Mouse (Mus musculus): ENCODE results near the gene Bag3.

Gene Bag3

DNA sequence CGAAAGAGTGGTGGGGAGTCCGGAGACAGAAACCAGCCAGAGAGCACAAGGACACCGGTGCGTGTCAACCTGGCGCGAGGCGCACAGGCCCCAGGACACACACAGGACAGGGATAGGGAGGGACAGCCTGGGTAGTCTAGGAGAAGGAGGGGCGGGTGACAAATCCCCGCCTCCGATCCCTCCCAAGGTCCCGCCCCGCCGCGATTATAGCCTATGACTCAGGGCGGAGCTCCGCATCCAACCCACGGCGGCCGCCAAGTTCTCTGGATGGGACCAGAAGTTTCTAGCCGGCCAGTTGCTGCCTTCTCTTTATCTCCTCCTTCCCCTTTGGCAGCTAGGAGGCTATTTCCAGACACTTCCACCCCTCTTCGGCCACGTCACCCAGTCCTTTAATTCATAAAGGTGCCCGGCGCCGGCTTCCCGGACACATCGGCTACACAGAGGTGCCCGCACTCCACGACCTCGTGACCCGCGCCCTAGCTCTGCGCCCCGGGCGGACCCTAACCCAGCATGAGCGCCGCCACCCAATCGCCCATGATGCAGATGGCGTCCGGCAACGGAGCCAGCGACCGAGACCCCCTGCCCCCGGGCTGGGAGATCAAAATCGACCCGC, at the start of gene Bag3:
Gene Bag3, plus strand, starts transcription at position 268 of the 613 bp plus-strand sequence.
- peak; percentile 84 for DNase-seq (ENCODE audit: low spot score)

DNA sequence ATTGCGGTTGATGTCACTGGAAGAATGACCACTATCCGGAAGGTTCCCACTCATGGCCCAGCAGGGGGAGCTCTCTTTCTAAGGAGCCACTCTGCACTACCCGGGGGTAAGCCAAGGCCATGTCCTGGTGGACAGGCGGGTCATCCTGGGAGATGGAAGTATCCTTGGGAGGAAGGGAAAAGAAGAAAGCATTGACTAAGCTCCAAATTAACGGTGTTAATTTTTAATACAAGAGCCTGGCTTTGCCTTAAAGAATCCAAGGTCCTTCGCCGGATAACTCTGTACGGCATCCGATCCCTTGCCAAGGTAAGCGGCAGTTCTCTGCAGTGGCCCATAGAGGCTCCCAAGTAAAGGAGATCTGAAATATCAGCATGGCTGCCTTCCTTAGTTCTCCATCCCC, 49.1 kb upstream of the Bag3 start:
- DNase-seq (ENCODE audit: low spot score) = peak; percentile 84

DNA sequence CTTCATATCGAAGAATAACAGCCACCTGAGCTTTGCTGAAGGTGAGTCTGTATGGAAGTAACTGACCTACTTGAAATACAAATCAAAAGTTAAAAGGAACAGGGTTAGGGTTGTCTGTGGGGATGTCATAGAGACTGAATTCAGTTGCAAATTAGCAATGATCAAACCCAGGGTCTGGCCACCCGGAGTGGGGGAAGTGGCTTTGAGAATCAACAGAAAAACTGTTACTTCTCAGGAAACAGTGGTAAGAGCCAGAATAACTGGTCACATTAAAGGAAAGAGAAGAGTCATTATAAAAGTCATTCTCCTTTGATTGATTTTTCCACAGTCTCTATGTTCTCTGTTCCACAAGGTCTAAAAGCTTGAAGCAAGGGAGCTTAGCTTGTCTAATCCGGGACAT, 34.4 kb upstream of the Bag3 start:
- DNase-seq (ENCODE audit: low spot score) = no peak

DNA sequence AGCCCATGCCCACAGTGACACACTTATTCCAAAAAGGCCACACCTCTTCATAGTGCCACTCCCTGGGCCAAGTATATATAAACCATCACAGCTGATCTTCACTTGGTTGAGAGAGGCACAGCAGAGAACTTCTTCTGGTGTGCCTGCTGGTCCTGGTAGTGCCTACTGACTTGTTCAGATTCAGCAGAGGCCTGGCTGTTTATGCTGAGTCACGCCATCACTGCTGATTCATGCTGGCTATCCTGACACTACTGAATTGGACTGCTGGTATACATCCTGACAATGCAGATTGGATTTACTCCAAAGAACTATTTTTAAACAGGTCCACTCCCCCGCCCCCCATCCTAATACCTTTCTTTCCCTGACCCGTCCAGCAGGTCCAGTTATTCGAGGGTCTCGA, 28.9 kb upstream of the Bag3 start:
- DNase-seq (ENCODE audit: low spot score) = no peak

DNA sequence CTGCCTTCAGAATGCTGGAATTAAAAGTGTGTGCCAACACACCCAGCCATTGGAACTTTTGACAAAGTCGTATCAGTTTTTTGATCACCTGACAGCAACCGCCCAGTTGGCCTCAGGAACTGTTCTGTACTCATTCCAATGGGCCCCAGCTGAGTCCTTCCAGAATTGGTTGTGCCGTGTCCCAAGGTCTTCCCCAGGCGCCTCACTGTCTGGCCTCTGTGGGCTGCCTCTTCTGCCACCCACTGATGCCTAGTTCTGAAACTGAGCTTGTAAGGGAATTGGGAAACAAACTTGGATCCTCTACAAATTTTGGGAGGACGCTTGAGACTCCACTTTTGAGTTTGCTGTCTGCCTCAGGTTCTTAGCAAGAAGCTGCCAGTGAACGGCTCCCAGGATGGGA, 23.6 kb upstream of the Bag3 start:
- no peak for DNase-seq (ENCODE audit: low spot score)

DNA sequence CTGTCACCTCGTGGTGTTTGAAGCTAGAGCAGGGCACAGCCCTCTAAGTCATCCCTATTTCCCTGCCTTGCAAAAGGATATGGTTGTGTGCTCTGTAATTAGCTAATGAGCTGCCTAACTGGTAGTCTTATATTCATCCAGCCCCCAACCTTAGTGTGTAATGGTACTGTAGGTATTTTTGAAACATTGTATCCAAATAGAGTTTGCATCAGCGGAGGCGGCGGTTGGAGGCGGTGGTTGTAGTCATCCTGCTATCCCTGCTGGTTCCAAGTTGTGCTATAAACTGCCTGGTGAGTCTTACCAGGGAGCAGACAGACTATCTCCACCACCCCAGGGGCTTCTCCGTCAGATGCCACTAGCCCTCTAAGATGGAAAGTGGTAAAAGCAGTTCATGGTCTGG, 19.3 kb upstream of the Bag3 start:
- DNase-seq (ENCODE audit: low spot score) = no peak

DNA sequence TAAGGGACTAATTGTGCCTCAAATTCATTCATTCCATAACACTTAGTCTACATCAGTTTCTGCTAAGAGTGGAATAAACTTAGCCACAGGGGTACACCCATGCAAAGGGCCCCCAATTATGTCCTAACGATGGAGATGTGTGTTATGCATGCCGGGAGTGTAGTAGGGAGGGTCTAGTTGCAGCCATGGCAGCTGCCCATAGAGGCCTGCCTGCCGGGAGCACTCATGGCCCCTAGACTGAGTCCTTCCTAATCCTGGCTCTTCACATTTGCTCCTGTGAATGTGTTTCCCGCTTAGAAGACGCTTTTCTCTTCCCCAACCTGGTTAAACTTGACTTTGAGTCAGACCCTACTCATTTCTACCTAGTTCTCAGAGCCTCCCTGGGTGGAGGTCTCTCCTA, 11.5 kb upstream of the Bag3 start:
- no peak for DNase-seq (ENCODE audit: low spot score)

DNA sequence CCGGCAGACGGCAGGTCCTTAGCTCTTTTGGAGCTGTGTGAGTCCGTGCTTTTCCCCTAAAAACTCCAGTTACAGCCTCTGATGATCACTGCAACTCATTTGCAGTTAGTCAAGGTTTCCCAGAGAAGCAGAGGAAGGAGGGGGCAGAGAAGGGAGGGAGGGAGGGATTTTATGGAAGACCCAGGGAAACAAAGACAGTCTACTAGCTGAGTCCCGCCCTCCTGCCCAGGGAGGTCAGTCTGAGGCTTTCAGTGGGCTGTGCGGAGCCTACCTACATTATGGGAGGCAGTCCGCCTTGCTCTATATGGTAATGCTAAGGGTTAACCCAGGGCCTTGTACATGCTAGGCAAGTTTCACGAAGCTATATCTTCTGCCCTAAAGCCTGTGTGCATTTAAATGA, 9.9 kb upstream of the Bag3 start:
- DNase-seq (ENCODE audit: low spot score) = no peak

DNA sequence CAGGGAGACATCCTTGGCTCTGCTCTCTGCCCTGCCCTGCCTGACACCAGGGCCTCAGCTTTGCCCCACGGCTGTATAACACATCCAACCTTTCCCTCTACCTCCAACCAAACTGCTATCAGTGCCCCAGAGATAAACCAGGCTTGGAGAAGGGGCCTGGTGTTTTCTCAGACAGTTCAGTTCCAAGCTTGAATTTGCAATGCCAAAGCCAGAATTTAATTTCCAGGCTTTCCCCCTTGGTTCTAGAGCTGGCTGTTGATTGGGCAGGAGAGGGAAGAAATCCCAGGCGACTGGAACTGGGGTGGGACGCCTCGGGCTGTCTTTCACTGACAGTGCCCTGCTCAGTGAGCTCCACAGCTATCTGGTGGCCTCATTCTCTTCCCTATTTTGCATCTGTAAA, 9.1 kb upstream of the Bag3 start:
- no peak for DNase-seq (ENCODE audit: low spot score)

DNA sequence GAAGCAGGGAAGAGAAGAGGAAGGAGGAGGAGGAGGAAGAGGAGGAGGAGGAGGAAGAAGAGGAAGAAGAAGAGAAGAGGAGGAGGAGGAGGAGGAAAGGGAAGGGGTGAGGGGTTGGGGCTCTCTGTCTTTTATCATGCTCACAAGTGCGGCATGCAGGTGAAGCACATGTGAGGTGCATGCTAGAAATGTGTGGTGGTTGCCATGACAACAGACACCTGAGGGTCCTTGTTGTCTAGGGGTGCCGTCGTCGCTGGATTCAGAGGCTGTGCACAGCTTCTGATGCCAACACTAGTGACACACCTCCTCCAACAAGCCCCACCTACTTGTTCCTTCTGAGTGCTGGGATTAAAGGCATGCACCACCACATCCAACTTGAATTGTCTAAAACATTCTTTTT, 7.1 kb upstream of the Bag3 start:
- no peak for DNase-seq (ENCODE audit: low spot score)

DNA sequence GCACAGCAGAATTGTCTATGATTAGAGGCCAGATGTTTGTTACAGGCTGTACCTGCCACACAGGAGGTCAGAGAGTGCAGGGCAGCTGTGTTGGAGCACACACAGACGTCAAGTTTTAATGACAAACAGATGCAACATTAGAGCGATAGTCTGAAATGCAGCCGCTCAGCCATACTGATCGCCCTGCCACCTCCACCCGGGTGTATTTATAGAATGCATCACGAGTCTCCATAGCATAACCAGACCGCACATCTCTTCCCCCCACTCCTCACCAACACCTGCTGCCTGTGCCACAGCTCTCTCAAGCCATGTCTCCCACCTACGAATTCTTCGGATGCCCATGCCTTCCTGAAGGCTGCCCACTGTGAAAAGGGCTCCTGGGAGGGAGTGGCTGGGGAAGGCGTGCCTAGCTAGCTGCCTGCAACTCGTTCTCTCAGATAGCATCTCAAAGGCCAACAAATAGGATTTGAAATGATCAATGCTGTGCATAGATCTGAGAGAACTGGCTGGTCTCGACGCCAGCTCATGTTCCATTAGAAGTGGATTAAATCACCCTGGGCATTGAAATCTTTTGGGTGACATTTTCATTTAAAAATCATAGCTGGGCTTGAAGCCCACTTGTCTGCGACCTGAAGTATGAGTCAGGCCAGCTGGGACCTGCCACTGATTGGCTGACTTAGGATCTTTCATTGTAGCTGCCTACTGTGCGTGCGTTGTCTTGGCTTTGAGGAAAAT, 3.9 kb upstream of the Bag3 start:
- DNase-seq (ENCODE audit: low spot score) = no peak

DNA sequence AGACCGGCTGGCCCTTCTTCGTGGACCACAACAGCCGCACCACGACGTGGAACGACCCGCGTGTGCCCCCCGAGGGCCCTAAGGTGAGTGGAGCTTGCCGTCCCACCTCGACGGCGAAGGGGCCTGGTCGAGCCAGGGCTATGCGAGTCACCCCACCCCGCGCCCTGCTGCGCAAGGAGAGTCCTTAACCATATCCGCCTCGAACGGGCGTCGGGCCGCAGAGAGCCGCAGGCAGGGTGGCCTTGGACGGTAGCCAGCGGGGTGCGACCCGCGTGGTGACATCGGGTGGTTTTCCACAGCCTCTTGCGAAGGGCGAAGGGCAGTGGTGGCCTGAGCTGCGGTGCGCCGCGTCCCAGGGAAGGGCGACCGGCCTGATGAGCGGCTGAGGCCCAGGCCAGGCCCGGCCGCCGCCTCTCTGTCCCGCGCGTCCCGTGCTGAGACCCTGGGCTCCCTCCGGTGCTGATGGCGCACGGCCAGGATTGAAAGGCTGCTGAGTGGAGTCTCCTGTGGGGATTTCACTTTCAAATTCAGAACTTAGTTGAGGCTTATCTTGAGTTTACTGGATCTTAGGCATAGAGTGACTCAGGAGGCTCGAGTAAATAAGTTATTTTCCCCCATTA, 656 bp downstream of the Bag3 start:
- peak; percentile 45 for DNase-seq (ENCODE audit: low spot score)

DNA sequence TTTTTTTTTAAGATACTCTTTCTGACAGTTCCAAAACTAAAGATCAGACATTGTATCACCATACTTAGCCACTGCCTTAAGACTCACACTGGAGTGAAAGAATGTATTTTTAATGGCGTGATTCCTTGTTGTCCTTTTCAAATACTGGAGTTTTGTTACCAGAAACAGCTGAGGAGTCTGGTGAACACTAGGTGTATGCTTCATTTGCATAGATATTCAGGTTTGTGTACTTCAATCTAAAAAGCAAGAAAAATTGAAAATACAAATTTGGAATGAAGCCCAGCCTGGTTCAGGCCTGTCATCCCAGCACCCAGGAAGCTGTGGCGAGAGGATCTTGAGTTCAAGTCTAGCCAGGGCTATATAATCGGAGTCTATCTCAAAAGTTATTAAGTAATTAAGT, 1.2 kb downstream of the Bag3 start:
- no peak for DNase-seq (ENCODE audit: low spot score)

DNA sequence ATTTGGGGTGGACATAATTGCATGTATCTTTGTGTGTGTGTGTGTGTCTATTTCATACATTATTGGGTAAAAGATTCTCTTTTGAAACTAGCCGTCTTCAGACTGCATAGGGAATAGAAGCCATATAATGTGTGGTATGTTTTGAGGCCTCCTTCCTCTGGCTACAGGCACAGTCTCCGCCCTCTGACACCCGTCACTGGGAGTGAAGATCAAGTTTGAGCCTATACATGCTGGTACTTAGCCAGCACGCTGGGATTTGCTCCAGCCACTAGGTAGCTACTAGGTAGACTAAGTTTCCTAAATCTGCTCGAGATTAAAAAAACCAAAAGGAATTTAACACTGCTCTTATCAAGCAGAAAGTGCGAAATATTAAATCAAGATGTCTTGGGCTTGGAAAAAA, 3.2 kb downstream of the Bag3 start:
- DNase-seq (ENCODE audit: low spot score) = no peak

DNA sequence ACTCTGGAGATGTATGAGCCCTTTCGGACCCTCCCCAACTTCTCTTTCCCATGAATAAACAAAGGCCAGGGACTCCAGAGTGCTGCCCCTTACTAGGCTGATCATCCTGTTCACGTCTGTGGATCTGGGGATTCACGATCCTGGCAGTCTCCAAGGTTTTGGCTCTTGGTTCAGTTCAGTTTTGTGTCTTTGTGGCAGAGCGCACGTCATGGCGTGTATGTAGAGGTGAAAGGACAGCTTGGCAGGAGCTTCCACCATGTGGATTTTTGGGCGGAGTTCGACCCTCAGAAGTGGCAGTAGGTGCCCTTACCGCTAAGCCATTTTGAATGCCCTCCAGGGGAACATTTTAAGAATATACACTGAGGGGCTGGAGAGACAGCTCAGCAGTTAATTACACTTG, 5.2 kb downstream of the Bag3 start:
- no peak for DNase-seq (ENCODE audit: low spot score)

DNA sequence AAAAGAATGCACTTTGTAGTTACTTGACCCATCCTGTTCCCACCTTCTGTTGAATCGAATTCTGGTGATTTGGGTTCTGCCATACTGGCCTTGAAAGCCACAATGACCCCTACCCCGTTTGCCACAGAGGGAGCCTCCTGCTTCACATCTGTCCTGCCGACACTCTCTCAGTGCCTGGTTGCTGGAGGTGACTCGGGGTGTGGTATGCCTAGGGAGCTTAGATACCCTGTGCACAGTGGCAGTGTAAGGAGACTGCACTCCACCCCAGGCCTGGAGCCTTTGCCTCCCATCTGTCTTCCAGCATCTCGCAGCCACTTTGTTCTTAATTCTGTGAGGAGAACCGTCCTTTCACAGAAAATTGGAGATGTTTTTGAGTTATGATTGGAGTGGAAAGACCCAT, 5.7 kb downstream of the Bag3 start:
- DNase-seq (ENCODE audit: low spot score) = no peak

DNA sequence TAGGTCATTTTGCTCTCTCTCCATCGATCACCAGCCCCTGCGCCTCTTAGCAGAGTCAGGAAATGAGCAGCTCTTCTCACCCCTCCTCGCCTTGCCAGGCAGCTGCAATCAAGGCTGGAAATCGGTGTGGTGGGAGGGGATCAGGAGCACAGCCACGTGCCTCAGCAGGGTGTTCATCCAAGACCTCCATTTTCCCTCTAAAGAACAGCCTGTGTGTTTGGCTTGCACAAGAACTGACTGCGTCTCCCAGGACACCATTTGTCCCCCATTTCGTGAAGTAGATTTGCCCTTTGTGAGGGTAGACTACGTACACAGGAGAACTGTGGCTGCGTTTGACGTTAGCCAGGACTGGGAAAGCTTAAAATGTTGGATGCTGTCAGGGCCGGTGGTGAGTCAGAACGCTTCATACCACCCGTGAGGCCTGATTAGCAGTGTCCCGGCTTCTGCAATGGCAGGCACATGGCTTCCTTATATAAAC, 6.2 kb downstream of the Bag3 start:
- peak; percentile 55 for DNase-seq (ENCODE audit: low spot score)

DNA sequence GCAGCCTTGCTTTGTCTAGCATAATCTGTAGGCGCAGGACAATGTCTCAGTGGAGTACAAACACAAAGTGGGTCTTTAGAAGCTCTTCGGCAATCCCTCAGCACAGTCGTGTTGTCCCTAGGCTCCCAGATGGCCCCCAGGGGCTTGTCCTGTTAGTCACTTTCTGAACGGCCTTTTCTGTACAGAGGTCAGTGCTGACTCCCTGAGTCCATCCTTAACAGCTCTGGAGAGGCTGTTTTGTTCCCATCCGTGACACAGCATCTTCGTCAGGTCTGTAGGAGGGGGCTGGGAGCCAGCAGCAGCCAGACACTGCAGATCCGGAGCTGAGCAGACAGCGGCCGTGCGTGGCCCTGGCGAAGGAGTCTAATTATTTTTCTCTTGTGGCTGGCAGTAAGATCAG, 7.6 kb downstream of the Bag3 start:
- peak; percentile 40 for DNase-seq (ENCODE audit: low spot score)

DNA sequence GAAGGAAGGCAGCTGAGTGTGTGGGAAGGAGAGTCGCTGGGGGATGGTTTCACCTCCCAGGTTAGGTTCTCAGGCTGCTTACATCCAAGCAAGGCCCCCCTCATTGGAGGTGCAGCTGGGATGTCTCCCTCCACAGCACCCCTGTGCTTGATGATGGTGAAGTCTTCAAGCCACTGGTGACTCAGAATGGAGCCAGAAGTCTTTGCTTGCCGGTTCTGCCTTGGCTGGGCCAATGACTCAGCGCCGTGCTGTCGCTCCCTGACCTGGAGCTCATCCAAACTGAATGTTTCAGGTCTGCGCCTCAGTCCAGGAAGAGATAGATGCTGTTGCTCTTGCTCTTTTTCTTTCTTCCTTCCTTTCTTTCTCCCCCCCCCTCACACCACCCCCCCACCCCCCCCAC, 8.5 kb downstream of the Bag3 start:
- DNase-seq (ENCODE audit: low spot score) = no peak

DNA sequence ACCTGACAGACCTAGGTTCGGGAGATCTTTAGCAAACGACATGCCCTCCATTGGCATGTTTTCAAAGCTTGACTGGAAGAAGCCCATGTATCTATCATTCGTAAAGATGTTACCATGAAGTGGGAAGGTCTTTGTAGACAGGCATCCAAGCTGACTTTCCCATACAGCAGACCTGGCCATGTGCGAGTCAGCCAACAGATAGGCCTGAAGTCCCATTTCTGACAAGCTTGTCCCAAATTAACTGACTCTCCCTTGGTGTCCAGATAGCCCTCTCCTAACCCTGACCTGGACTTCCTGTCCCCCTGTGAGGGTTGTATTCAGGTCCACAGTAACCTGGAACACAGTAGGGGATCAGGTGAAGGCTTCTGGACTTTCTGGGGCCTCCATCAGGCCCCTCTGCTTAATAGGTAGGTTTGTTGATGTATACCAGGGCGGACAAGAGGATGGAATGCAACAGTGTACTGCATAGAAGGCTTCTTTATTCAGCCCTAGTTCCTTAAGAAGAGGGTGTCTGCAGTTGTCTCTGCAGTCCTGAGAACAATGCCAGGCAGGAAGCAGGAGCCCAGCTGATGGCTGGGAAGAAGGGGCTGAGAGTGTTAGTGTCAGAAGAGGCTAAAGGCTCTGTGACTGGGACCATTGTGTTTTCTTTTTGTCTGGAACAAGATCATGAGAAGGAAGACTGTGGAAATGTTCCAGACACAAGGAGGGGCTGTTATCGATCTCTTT, 9.2 kb downstream of the Bag3 start:
- DNase-seq (ENCODE audit: low spot score) = no peak

DNA sequence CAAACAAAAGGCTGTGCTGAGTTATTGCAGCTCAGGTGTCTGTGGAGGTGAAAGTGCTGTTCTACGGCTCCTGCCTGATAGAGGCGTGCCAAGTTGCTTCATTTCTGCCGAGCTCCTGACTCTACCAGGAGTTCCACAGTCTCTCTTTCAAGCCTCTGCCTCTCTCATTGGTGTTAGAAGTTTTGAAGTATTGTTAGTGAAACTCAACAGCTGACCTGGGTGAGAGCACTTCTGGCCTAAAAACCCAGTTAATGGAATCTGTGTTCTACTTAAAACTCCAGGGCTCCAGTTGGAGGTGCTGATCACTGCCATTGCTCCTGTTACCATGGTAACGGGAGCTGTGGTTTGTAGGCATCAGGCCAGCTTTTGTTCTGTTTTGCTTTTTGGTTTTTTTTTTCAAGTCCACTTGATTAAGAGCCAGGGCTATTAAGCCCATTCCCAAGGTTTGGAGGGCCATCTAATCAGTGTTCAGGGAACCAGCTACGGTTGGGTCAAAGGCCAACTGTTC, 11.6 kb downstream of the Bag3 start:
- DNase-seq (ENCODE audit: low spot score) = peak; percentile 65

DNA sequence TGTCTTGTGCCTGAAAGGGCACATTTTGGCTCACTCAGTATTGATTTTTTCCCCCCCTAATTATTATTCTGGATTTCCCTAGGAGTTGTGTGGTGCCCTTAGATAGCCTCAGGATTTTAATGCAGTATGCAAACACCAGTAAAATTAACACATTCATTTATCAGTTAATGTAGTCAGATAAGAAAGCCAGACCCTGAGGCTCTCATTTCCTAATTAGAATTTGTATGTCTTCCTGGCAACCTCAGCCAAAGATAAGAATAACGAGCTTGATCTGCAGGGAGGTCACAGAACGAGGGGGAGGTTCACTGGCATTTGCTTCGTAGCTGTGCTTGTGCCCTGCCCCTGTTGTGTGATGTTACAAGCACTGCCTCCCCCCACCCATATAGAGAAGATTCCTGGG, 12.7 kb downstream of the Bag3 start:
- no peak for DNase-seq (ENCODE audit: low spot score)

DNA sequence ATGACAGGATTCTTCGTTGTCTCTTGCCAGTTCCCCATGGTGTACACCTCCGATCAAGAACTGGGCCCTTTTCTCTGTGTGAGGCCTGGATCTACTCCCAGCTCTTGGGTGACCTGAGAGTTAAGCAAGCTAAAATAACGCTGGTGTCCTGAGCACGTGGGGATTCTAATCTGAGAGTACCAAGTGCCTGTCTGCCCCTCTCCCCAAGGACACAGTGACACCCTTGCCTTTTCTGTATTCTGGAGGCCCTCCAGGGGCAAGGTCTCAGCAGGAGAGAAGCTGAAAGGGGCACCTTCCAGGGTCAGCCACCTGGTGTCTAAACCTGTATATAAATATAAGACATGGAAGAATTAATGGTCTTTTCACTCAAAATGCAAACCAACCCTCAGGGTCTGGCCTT, 14.3 kb downstream of the Bag3 start:
- no peak for DNase-seq (ENCODE audit: low spot score)
